In the genomic region with DNA sequence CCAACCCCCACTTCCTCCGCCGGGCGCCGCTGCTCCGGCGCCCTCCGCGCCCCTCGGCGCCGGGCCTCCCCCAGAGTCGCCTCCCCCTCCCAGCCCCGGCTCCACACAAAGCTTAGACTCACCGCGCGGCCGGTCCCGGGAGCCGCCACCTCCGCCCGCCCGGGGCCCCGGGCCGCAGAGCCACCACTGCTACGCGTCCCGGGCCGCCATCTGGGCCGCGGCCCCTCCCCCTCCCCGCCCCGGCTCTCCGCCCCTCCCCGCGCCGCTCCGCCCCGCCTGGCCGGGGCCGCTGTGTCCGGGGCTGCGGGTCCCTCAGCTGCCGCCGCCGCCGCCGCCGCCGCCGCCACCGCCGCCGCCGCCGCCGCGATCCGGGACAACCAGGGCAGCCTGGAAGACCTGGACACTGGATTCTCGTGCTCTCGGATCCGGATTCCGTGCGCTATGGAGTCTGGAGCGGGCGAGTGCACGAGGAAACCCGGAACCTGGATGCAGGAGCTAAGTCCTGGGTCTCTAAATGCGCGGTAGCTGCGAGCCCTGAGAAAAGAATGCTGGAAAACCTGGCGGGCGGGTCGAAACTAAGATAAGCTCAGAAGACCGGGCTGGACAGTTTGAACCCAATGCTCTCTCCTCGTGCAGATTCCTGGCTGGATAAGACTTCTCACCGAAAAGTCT, we compare ENCODE assay signal across 8 mouse cellular contexts. TPM values are rescaled to one million over a fixed set of nuclear protein-coding genes. Genes with fewer than 3 reads are reported as not detected.
A peak's percentile ranks its signal among the peaks of the same experiment; 100 is the strongest.
DNase-seq lines count a peak whose midpoint lies in the region; ATAC-seq and TF ChIP-seq lines count a peak whose summit lies in the region.

Gene Zfp609, minus strand, starts transcription at position 221 of the 672 bp plus-strand sequence.

- ATAC-seq in forebrain, postnatal 0 days, result peak; percentile 93
- ATAC-seq in neural tube, embryonic 15.5 days (ENCODE audit: low FRiP score), result peak; percentile 89

- peaks cover 0 to 46% of the 10 kb centered on the region in 2 experiments; a peak in 2 of 4 replicates for H3K36me3 ChIP-seq in MEL (ENCODE audit: control insufficient read depth in 1 of 2, insufficient read depth in 2 of 2, low read length in 2 of 2)
- no peaks in the 10 kb centered on the region for H3K36me3 ChIP-seq in forebrain, postnatal 0 days (ENCODE audit: insufficient read depth)
- no peaks in the 10 kb centered on the region for H3K36me3 ChIP-seq in neural tube, embryonic 15.5 days

- no peaks in the 10 kb centered on the region for H3K9me3 ChIP-seq in MEL (replicated peaks; ENCODE audit: insufficient read depth, low read length)
- no peaks in the 10 kb centered on the region for H3K9me3 ChIP-seq in forebrain, postnatal 0 days (ENCODE audit: low read length)
- no peaks in the 10 kb centered on the region for H3K9me3 ChIP-seq in neural tube, embryonic 15.5 days (replicated peaks)

- no peak for TF ChIP-seq EP300 in MEL (IDR thresholded peaks at IDR 0.05; ENCODE audit: low read depth in 1 of 2, low read length in 2 of 2)

- no peaks in the 10 kb centered on the region for H3K27me3 ChIP-seq in MEL (ENCODE audit: control insufficient read depth in 1 of 2, insufficient read depth in 2 of 2, low read length in 2 of 2)
- no peaks in the 10 kb centered on the region for H3K27me3 ChIP-seq in forebrain, postnatal 0 days (ENCODE audit: insufficient read depth, low read length)
- H3K27me3 ChIP-seq in neural tube, embryonic 15.5 days (replicated peaks), result no peaks in the 10 kb centered on the region

- H3K27ac ChIP-seq in MEL (ENCODE audit: control insufficient read depth, low read depth, low read length), result peak within 1 kb of the TSS; percentile 84
- H3K27ac ChIP-seq in forebrain, postnatal 0 days (ENCODE audit: low read depth, low read length), result peak within 1 kb of the TSS; percentile 97
- peak within 1 kb of the TSS; percentile 93 for H3K27ac ChIP-seq in layer of hippocampus, adult 2 months
- H3K27ac ChIP-seq in neural tube, embryonic 15.5 days (replicated peaks), result peak within 1 kb of the TSS; percentile 99

- H3K4me2 ChIP-seq in forebrain, postnatal 0 days (ENCODE audit: low read depth), result peak within 1 kb of the TSS; percentile 77
- peak within 1 kb of the TSS; percentile 71 for H3K4me2 ChIP-seq in neural tube, embryonic 15.5 days

- TF ChIP-seq POLR2A in MEL (IDR thresholded peaks at IDR 0.05; ENCODE audit: control insufficient read depth in 1 of 2, insufficient read depth in 1 of 2, low read depth in 1 of 2, low read length in 2 of 2, poor library complexity in 1 of 2), result peak; percentile 18 to 44; a peak in 2 of 4 replicates
- no peak for TF ChIP-seq POLR2A in lung, adult 2 months (IDR thresholded peaks at IDR 0.05; ENCODE audit: borderline replicate concordance, extremely low read depth, low read depth, low read length)

- TF ChIP-seq CTCF in MEL (IDR thresholded peaks at IDR 0.05 in 2 of 3, conservative IDR thresholded peaks at IDR 0.05 in 1 of 3; ENCODE audit: control insufficient read depth in 1 of 3, insufficient read depth in 1 of 3, low read depth in 2 of 3, low read length in 3 of 3, poor library complexity in 1 of 3, severe bottlenecking in 1 of 3), result no peak
- no peak for TF ChIP-seq CTCF in forebrain, postnatal 0 days (IDR thresholded peaks at IDR 0.05; ENCODE audit: low read depth)
- no peak for TF ChIP-seq CTCF in layer of hippocampus, adult 2 months (conservative IDR thresholded peaks at IDR 0.05)
- no peak for TF ChIP-seq CTCF in lung, adult 2 months (IDR thresholded peaks at IDR 0.05; ENCODE audit: insufficient read depth, low read length)

- WGBS in forebrain, postnatal 0 days, result under 1% methylated on average over 65 of the region's 76 CpGs
- WGBS in lung, adult 2 months, result under 1% methylated on average over 64 of the region's 76 CpGs
- WGBS in neural tube, embryonic 15.5 days, result under 1% methylated on average over 68 of the region's 76 CpGs

- peak; percentile 94 for DNase-seq in MEL (ENCODE audit: low read depth, low spot score)
- DNase-seq in cerebellum, adult 18-20 months, result peak; percentile 93 to 98
- DNase-seq in forebrain, postnatal 0 days, result peak; percentile 98
- peak; percentile 99 for DNase-seq in heart, postnatal 4 days
- peak; percentile 91 to 99 for DNase-seq in layer of hippocampus, adult 2 months (ENCODE audit: low spot score in 2 of 2)
- peak; percentile 94 for DNase-seq in lung, adult 2 months
- DNase-seq in testis, postnatal 10 days (ENCODE audit: low spot score), result peak; percentile 98

- TF ChIP-seq RAD21 in MEL (IDR thresholded peaks at IDR 0.05; ENCODE audit: low read depth, low read length), result no peak

- H3K9ac ChIP-seq in MEL (ENCODE audit: control insufficient read depth, low read depth, low read length, poor library complexity, severe bottlenecking), result peak within 1 kb of the TSS; percentile 94
- peak within 1 kb of the TSS; percentile 96 for H3K9ac ChIP-seq in forebrain, postnatal 0 days
- H3K9ac ChIP-seq in neural tube, embryonic 15.5 days (replicated peaks), result peak within 1 kb of the TSS; percentile 93

- peaks cover 26% of the 10 kb centered on the region for H3K79me2 ChIP-seq in MEL (ENCODE audit: control insufficient read depth, insufficient read depth, low read length, poor library complexity)

- peak within 1 kb of the TSS; percentile 72 to 73 for H3K4me3 ChIP-seq in MEL (ENCODE audit: control insufficient read depth in 1 of 2, insufficient read depth in 1 of 2, low read depth in 2 of 2, low read length in 2 of 2)
- H3K4me3 ChIP-seq in forebrain, postnatal 0 days (ENCODE audit: low read depth, low read length), result peak within 1 kb of the TSS; percentile 98
- H3K4me3 ChIP-seq in layer of hippocampus, adult 2 months, result peak within 1 kb of the TSS; percentile 89
- H3K4me3 ChIP-seq in lung, adult 2 months (replicated peaks; ENCODE audit: extremely low read depth, low read depth, low read length), result peak within 1 kb of the TSS; percentile 89
- H3K4me3 ChIP-seq in neural tube, embryonic 15.5 days (replicated peaks), result peak within 1 kb of the TSS; percentile 91

- peaks cover 16 to 23% of the 10 kb centered on the region in 2 experiments for H3K4me1 ChIP-seq in MEL (ENCODE audit: control insufficient read depth in 1 of 2, insufficient read depth in 2 of 2, low read length in 2 of 2)
- peaks cover 31% of the 10 kb centered on the region for H3K4me1 ChIP-seq in forebrain, postnatal 0 days (ENCODE audit: insufficient read depth)
- H3K4me1 ChIP-seq in lung, adult 2 months (ENCODE audit: control insufficient read depth, insufficient read depth, low read length), result peaks cover 32% of the 10 kb centered on the region
- peaks cover 45% of the 10 kb centered on the region for H3K4me1 ChIP-seq in neural tube, embryonic 15.5 days

TF ChIP-seq in MEL, 35 proteins besides CTCF, POLR2A, EP300 and RAD21 (continues in another document):
- TF ChIP-seq ZC3H11A (IDR thresholded peaks at IDR 0.05; ENCODE audit: low read depth, low read length) (no peak), TCF12 (IDR thresholded peaks at IDR 0.05; ENCODE audit: low read depth, low read length) (no peak), MYC (IDR thresholded peaks at IDR 0.05; ENCODE audit: low read depth, low read length) (no peak), KAT2A (conservative IDR thresholded peaks at IDR 0.05; ENCODE audit: low read depth, low read length) (no peak), USF2 (IDR thresholded peaks at IDR 0.05; ENCODE audit: borderline replicate concordance in 1 of 2, insufficient read depth in 1 of 2, low read depth in 1 of 2, low read length in 2 of 2) (no peak), E2F4 (IDR thresholded peaks at IDR 0.05; ENCODE audit: borderline replicate concordance, low read depth, low read length) (no peak), MXI1 (IDR thresholded peaks at IDR 0.05; ENCODE audit: low read depth, low read length) (peak; percentile 25), POLR2AphosphoS2 (IDR thresholded peaks at IDR 0.05; ENCODE audit: low read length) (no peak), TAL1 (IDR thresholded peaks at IDR 0.05; ENCODE audit: low read length) (no peak), JUND (IDR thresholded peaks at IDR 0.05; ENCODE audit: low read depth, low read length) (no peak), GABPA (IDR thresholded peaks at IDR 0.05; ENCODE audit: low read depth, low read length) (no peak), GATA1 (IDR thresholded peaks at IDR 0.05; ENCODE audit: low read depth, low read length) (peak; percentile 75), ZNF384 (IDR thresholded peaks at IDR 0.05; ENCODE audit: low read depth, low read length) (no peak), ETS1 (IDR thresholded peaks at IDR 0.05; ENCODE audit: low read depth, low read length) (0 out of 2 replicates have a peak, but pooled peaks have one; percentile 43), POLR2AphosphoS5 (IDR thresholded peaks at IDR 0.05; ENCODE audit: borderline replicate concordance, low read depth, low read length) (no peak), MAFK (IDR thresholded peaks at IDR 0.05; ENCODE audit: borderline replicate concordance, low read depth, low read length) (no peak), USF1 (IDR thresholded peaks at IDR 0.05; ENCODE audit: low read depth, low read length) (no peak), HCFC1 (IDR thresholded peaks at IDR 0.05; ENCODE audit: low read depth, low read length) (peak; percentile 50; the same call in 1 of the 2 replicates), SMC3 (IDR thresholded peaks at IDR 0.05; ENCODE audit: low read depth, low read length) (no peak), ELF1 (IDR thresholded peaks at IDR 0.05; ENCODE audit: low read depth, low read length) (peak; percentile 74), RCOR1 (IDR thresholded peaks at IDR 0.05; ENCODE audit: low read depth, low read length) (peak; percentile 29; the same call in 1 of the 2 replicates), NELFE (IDR thresholded peaks at IDR 0.05; ENCODE audit: low read depth, low read length) (peak; percentile 30; the same call in 1 of the 2 replicates), NRF1 (IDR thresholded peaks at IDR 0.05; ENCODE audit: insufficient read depth, low read depth, low read length, poor library complexity, severe bottlenecking) (no peak), ZKSCAN1 (IDR thresholded peaks at IDR 0.05; ENCODE audit: low read depth, low read length) (no peak), MAZ (IDR thresholded peaks at IDR 0.05; ENCODE audit: low read depth, low read length) (peak; percentile 59; the same call in 1 of the 2 replicates), MYB (IDR thresholded peaks at IDR 0.05; ENCODE audit: low read depth, low read length) (no peak)

RNA-seq across cellular contexts. Expression of gene Zfp609, which starts in this region (rescaled TPM):
- total RNA-seq in MEL (2012; rRNA removed), result 2.9 and 3.6 TPM in 2 replicates
- 10 to 100 TPM in 1 of 2 experiments, not detected in 1; 26.5 TPM for polyA plus RNA-seq in MEL (2012; ENCODE audit: insufficient read depth in 1 of 2, insufficient read length in 2 of 2, low read depth in 1 of 2, low replicate concordance in 2 of 2, missing spikeins in 1 of 2)
- total RNA-seq in forebrain, postnatal 0 days (2014; rRNA removed), result 9.8 and 9.9 TPM in 2 replicates
- polyA plus RNA-seq in forebrain, postnatal 0 days (2015; fragmentation: Nextera tagmentation; extraction: Ambion mirVana), result 3.8 and 5.0 TPM in 2 replicates
- 10 to 100 TPM; 45.1 to 46.2 TPM for total RNA-seq in heart, postnatal 4 days (2021)
- total RNA-seq in layer of hippocampus, adult 2 months (2021), result 10 to 100 TPM; 54.2 to 62.2 TPM
- polyA plus RNA-seq in lung, adult 2 months (2012; rRNA removed), result 8.3 and 11.7 TPM in 2 replicates
- 6.8 and 7.1 TPM in 2 replicates for polyA plus RNA-seq in neural tube, embryonic 15.5 days (2015; fragmentation: Nextera tagmentation; extraction: Ambion mirVana)

Comparison
In these comparisons a context has a peak if more than half of its experiments do, and no peak if none do; other contexts are left out.
1. Peak in every context shown above with its lines: DNase-seq, ATAC-seq, H3K4me3 ChIP-seq and H3K27ac ChIP-seq.